Mouse (Mus musculus): ENCODE measurements around the gene C1s2. TPM values are rescaled to one million over a fixed set of nuclear protein-coding genes. Genes with fewer than 3 reads are reported as not detected.
"Not testable (repeated sequence)": the region's sequence is repeated elsewhere in the genome, so short reads cannot be mapped to it uniquely, and the experiment has no call there.

C1s2 gene
- polyA plus RNA-seq (2015; fragmentation: Nextera tagmentation; extraction: Ambion mirVana): 0.08 and 0.21 TPM in 2 replicates

- not testable (repeated sequence) for H3K27ac ChIP-seq (ENCODE audit: low read length); H3K4me3 ChIP-seq (replicated peaks; ENCODE audit: low read length); H3K4me2 ChIP-seq (ENCODE audit: low read length); ATAC-seq; H3K36me3 ChIP-seq (ENCODE audit: control insufficient read depth, insufficient read depth); H3K9me3 ChIP-seq (ENCODE audit: control insufficient read depth, low read length); H3K9ac ChIP-seq (replicated peaks; ENCODE audit: low read depth, low read length); H3K27me3 ChIP-seq (replicated peaks; ENCODE audit: control insufficient read depth, insufficient read depth, low read length); H3K4me1 ChIP-seq (replicated peaks; ENCODE audit: control insufficient read depth, insufficient read depth, low read length)
- WGBS: 82% methylated on average over 2 of the region's 2 CpGs
These were observed at the start of gene C1s2 for GRCm38 (mm10) chr6:124635985-124636384. C1s2 (minus strand) TSS chr6:124636085.

DNA sequence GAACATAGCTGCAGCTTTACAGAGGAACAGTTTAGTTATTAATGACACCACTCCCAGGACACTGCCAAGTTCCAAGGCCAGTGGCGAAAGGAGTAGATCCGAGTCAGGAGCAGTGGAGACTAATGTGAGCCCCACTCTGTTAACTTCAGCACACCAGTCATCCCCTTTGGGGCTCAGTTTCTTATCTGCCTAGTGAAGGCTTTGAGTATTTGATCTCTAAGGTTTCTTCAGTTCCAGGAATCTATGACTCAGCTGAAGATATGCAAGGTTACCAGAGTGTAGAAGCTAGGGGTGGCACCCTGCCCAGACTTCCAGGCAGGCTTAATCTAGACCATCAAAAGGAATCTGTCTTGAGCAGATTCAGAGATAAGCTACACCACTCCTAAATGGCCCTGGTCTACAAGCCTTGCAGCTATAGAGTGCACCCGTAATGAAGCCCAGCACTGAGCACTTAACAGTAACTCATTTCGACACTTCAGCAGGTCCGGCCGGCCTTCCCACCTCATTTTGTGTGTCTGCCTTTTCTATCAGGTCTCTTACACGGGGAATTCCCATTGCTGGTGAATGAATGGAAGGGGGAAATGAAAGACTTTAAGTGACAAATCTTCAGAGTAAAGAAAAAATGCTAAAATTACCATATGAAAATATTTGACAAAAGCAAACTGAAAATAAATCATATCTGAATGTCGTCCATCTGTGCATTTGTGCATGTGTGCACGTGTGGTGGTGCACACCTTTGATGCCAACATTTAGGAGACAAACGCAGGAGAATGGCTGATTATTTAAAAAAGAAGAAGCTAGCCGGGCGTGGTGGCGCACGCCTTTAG, 47.9 kb upstream of the C1s2 start:
- Histone ChIP-seq H3K4me3 (replicated peaks; ENCODE audit: low read length) (no peak overlapping the region), H3K36me3 (ENCODE audit: control insufficient read depth, insufficient read depth) (no peaks in the 10 kb centered on the region), H3K9me3 (ENCODE audit: control insufficient read depth, low read length) (no peaks in the 10 kb centered on the region), H3K27ac (ENCODE audit: low read length) (no peak overlapping the region), H3K9ac (replicated peaks; ENCODE audit: low read depth, low read length) (no peak overlapping the region), H3K4me2 (ENCODE audit: low read length) (no peak overlapping the region), H3K4me1 (replicated peaks; ENCODE audit: control insufficient read depth, insufficient read depth, low read length) (no peaks in the 10 kb centered on the region), H3K27me3 (replicated peaks; ENCODE audit: control insufficient read depth, insufficient read depth, low read length) (no peaks in the 10 kb centered on the region)
- no peak for ATAC-seq
- 91% methylated on average over 14 of the region's 14 CpGs for WGBS

- not testable (repeated sequence) for H3K9ac ChIP-seq (replicated peaks; ENCODE audit: low read depth, low read length); H3K27ac ChIP-seq (ENCODE audit: low read length); H3K4me1 ChIP-seq (replicated peaks; ENCODE audit: control insufficient read depth, insufficient read depth, low read length); H3K27me3 ChIP-seq (replicated peaks; ENCODE audit: control insufficient read depth, insufficient read depth, low read length); H3K9me3 ChIP-seq (ENCODE audit: control insufficient read depth, low read length); H3K36me3 ChIP-seq (ENCODE audit: control insufficient read depth, insufficient read depth); H3K4me3 ChIP-seq (replicated peaks; ENCODE audit: low read length); ATAC-seq; H3K4me2 ChIP-seq (ENCODE audit: low read length)
- 39% methylated on average over 6 of the region's 6 CpGs for WGBS
These were observed 46.4 kb upstream of the C1s2 start for GRCm38 (mm10) chr6:124682291-124682690.

DNA sequence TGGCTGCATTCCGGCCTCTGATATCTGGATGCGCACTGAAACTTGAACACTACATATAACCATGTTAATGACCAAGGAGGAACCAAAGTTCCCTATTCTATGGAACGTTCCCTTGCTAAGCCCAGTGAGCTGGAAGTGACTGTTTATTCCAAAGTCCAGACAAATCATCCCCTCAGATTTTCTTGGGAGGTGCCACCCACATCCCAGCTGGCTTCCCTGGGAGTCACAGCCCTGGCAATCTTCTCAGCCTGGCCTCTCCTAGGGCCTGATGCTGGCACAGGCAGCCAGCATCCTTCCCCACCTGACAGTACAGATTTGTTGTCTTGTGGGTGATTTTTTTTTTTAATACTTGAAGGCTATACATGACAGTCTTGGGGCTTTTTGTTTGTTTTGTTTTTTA, 43.6 kb upstream of the C1s2 start:
- ATAC-seq: no peak
- 96% methylated on average over 3 of the region's 3 CpGs for WGBS
- Histone ChIP-seq H3K9me3 (ENCODE audit: control insufficient read depth, low read length) (no peaks in the 10 kb centered on the region), H3K4me3 (replicated peaks; ENCODE audit: low read length) (no peak overlapping the region), H3K4me2 (ENCODE audit: low read length) (no peak overlapping the region), H3K9ac (replicated peaks; ENCODE audit: low read depth, low read length) (no peak overlapping the region), H3K36me3 (ENCODE audit: control insufficient read depth, insufficient read depth) (no peaks in the 10 kb centered on the region), H3K4me1 (replicated peaks; ENCODE audit: control insufficient read depth, insufficient read depth, low read length) (no peaks in the 10 kb centered on the region), H3K27ac (ENCODE audit: low read length) (no peak overlapping the region), H3K27me3 (replicated peaks; ENCODE audit: control insufficient read depth, insufficient read depth, low read length) (no peaks in the 10 kb centered on the region)

GRCm38 (mm10) chr6:124678769-124679168, 42.9 kb upstream of the C1s2 start:
- no peak overlapping the region for H3K4me3 ChIP-seq (replicated peaks; ENCODE audit: low read length)
- 95% methylated on average over 7 of the region's 7 CpGs for WGBS
- no peak for ATAC-seq
- H3K27me3 ChIP-seq (replicated peaks; ENCODE audit: control insufficient read depth, insufficient read depth, low read length): no peaks in the 10 kb centered on the region
- H3K9ac ChIP-seq (replicated peaks; ENCODE audit: low read depth, low read length): no peak overlapping the region
- H3K4me1 ChIP-seq (replicated peaks; ENCODE audit: control insufficient read depth, insufficient read depth, low read length): no peaks in the 10 kb centered on the region
- no peak overlapping the region for H3K27ac ChIP-seq (ENCODE audit: low read length)
- no peaks in the 10 kb centered on the region for H3K36me3 ChIP-seq (ENCODE audit: control insufficient read depth, insufficient read depth)
- no peak overlapping the region for H3K4me2 ChIP-seq (ENCODE audit: low read length)
- no peaks in the 10 kb centered on the region for H3K9me3 ChIP-seq (ENCODE audit: control insufficient read depth, low read length)

- no peak overlapping the region for H3K9ac ChIP-seq (replicated peaks; ENCODE audit: low read depth, low read length)
- no peaks in the 10 kb centered on the region for H3K9me3 ChIP-seq (ENCODE audit: control insufficient read depth, low read length)
- H3K4me2 ChIP-seq (ENCODE audit: low read length): no peak overlapping the region
- H3K27ac ChIP-seq (ENCODE audit: low read length): no peak overlapping the region
- H3K4me3 ChIP-seq (replicated peaks; ENCODE audit: low read length): no peak overlapping the region
- 89% methylated on average over 6 of the region's 6 CpGs for WGBS
- H3K4me1 ChIP-seq (replicated peaks; ENCODE audit: control insufficient read depth, insufficient read depth, low read length): no peaks in the 10 kb centered on the region
- H3K36me3 ChIP-seq (ENCODE audit: control insufficient read depth, insufficient read depth): no peaks in the 10 kb centered on the region
- no peak for ATAC-seq
- H3K27me3 ChIP-seq (replicated peaks; ENCODE audit: control insufficient read depth, insufficient read depth, low read length): no peaks in the 10 kb centered on the region
These were observed 40.3 kb upstream of the C1s2 start for GRCm38 (mm10) chr6:124676171-124676570.

GRCm38 (mm10) chr6:124674591-124674990, 38.7 kb upstream of the C1s2 start:
- no peaks in the 10 kb centered on the region for H3K27me3 ChIP-seq (replicated peaks; ENCODE audit: control insufficient read depth, insufficient read depth, low read length)
- WGBS: 95% methylated on average over 7 of the region's 7 CpGs
- no peak overlapping the region for H3K27ac ChIP-seq (ENCODE audit: low read length)
- no peaks in the 10 kb centered on the region for H3K36me3 ChIP-seq (ENCODE audit: control insufficient read depth, insufficient read depth)
- H3K4me3 ChIP-seq (replicated peaks; ENCODE audit: low read length): no peak overlapping the region
- H3K9ac ChIP-seq (replicated peaks; ENCODE audit: low read depth, low read length): no peak overlapping the region
- H3K9me3 ChIP-seq (ENCODE audit: control insufficient read depth, low read length): no peaks in the 10 kb centered on the region
- no peak overlapping the region for H3K4me2 ChIP-seq (ENCODE audit: low read length)
- no peak for ATAC-seq
- H3K4me1 ChIP-seq (replicated peaks; ENCODE audit: control insufficient read depth, insufficient read depth, low read length): no peaks in the 10 kb centered on the region

DNA sequence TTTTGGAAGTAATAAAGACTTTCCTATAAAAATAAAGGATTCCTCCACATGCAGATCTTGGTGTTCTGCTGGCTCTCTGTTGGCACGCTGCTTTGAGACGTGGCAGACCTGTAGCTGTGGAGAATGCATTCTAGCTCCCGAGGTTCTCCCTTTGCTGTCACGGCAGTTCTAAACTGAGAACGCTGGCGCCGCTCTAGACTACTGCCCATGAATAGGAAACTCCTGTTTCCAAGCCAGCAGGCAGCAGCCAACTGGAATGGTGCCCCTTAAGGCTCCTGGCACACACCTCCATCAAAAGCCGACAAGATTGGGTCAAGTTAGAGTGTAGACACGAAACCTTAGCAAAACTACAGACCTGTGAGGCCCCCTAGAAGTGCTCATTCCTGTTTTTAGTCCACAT, 37.7 kb upstream of the C1s2 start:
- ATAC-seq: no peak
- Histone ChIP-seq H3K36me3 (ENCODE audit: control insufficient read depth, insufficient read depth) (no peaks in the 10 kb centered on the region), H3K27me3 (replicated peaks; ENCODE audit: control insufficient read depth, insufficient read depth, low read length) (no peaks in the 10 kb centered on the region), H3K4me1 (replicated peaks; ENCODE audit: control insufficient read depth, insufficient read depth, low read length) (no peaks in the 10 kb centered on the region), H3K4me3 (replicated peaks; ENCODE audit: low read length) (no peak overlapping the region), H3K27ac (ENCODE audit: low read length) (no peak overlapping the region), H3K4me2 (ENCODE audit: low read length) (no peak overlapping the region), H3K9me3 (ENCODE audit: control insufficient read depth, low read length) (no peaks in the 10 kb centered on the region), H3K9ac (replicated peaks; ENCODE audit: low read depth, low read length) (no peak overlapping the region)
- WGBS: 83% methylated on average over 9 of the region's 9 CpGs

DNA sequence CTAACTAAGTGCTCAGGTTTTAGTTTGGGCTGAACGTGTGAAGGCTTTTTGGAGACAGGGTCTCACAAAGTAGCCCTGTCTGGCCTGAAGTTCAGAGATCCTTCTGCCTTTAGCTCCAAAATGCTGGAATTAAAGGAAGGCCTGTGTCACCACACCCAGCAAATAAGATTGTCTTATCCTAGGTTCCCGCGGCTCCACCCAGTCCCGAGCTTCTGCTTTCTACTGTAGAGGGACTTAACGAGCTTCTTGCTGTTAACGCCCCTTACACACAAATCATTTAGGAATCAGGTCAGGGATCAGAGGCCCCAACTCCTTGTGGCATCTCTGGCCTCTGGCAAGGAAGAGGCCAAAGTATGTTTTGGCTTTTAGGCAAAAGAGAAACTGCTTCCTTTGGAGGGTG, 36.2 kb upstream of the C1s2 start:
- Histone ChIP-seq H3K9ac (replicated peaks; ENCODE audit: low read depth, low read length) (no peak overlapping the region), H3K36me3 (ENCODE audit: control insufficient read depth, insufficient read depth) (no peaks in the 10 kb centered on the region), H3K4me2 (ENCODE audit: low read length) (no peak overlapping the region), H3K4me3 (replicated peaks; ENCODE audit: low read length) (no peak overlapping the region), H3K27me3 (replicated peaks; ENCODE audit: control insufficient read depth, insufficient read depth, low read length) (no peaks in the 10 kb centered on the region), H3K27ac (ENCODE audit: low read length) (no peak overlapping the region), H3K4me1 (replicated peaks; ENCODE audit: control insufficient read depth, insufficient read depth, low read length) (no peaks in the 10 kb centered on the region), H3K9me3 (ENCODE audit: control insufficient read depth, low read length) (no peaks in the 10 kb centered on the region)
- 48% methylated on average over 6 of the region's 6 CpGs for WGBS
- ATAC-seq: no peak
